Mouse (Mus musculus) activated CD4-positive, CD25-positive, alpha-beta regulatory T cell (primary cell): ENCODE data around the gene Nup210l. TPM values are rescaled to one million over a fixed set of nuclear protein-coding genes. Genes with fewer than 3 reads are reported as not detected.

Experiments
- polyA plus RNA-seq, 2 experiments: library from polyadenylated mRNA; unstranded; fragments of 100-300 nt; shearing (Covaris generic); gene quantifications; one replicate each; pipeline ENCODE4 v1.2.1; 2017

Nup210l gene
- under 1 TPM; 0.23 to 0.26 TPM for polyA plus RNA-seq

DNA sequence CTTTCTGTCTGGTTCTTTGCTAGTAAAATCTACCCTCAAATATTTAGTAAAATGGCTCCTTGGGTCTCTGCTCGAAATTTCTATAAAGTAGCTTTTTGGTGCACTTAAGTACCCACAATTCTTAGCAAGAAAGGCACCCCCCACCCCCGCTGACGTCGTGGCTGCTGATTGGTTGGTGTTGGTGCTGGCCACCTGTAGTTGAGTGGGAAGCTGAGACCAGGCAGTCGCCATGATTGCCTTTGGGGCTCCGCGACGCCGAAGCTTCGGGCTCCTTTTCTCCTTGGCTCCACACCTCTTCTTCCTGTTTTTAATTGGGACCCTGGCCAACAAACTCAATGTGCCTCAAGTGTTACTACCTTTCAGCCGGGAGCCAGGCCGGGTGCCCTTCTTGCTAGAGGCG lies at the start of gene Nup210l:
Gene Nup210l (plus strand): TSS at position 195 of the 400 bp plus-strand sequence.

DNA sequence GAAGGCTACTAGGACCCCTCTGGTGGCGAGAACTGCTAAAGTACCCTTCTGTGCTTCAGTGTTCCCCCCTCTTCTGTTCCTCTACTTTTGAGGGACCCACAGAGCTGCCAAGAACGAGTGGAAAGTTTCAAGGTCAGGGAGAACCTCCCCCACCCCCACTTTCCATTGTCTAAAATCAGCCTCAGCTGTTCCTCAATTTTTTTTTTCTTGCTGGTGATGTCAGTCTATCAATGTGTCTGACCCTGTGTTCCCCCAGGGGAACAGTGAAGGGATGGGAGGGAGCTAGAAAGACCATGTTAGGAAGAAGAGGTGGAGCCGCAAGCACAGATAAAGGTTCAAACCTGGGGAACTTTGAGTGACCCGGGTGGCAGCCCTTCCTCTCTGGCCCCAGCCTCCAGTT lies 31.6 kb upstream of the Nup210l start, which contains the start of gene Tpm3:
Gene Tpm3 (plus strand): TSS at position 356 of the 400 bp plus-strand sequence.

DNA sequence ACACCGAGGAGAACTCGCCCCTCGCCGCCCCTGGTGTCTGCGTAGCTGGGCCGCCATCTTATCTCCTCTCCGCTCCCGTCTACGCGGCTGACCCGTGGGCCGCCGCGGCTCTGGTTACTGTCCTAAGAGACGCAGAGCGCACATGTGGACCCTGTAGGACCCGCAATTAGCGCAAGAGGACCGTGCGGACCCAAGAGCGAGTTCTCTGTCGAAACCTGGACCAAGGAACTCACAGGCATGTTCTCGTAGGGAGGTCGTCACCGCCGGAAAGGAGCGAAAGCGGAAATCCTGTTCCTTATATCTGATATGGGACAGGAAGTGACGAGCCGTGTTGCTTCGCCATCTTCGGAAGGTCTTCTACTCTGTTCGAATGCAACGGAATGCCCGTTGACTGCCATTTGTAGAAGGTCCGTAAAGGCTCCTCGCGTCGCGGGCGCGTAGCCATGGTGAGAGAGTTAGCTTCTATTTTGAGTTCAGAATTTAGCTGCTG lies 109.5 kb downstream of the Nup210l start, which contains the start of the genes Rps27 and Rab13:
Gene Rps27 (minus strand): TSS at position 275 of the 490 bp plus-strand sequence.
Gene Rab13 (plus strand): TSS at position 319 of the 490 bp plus-strand sequence.

DNA sequence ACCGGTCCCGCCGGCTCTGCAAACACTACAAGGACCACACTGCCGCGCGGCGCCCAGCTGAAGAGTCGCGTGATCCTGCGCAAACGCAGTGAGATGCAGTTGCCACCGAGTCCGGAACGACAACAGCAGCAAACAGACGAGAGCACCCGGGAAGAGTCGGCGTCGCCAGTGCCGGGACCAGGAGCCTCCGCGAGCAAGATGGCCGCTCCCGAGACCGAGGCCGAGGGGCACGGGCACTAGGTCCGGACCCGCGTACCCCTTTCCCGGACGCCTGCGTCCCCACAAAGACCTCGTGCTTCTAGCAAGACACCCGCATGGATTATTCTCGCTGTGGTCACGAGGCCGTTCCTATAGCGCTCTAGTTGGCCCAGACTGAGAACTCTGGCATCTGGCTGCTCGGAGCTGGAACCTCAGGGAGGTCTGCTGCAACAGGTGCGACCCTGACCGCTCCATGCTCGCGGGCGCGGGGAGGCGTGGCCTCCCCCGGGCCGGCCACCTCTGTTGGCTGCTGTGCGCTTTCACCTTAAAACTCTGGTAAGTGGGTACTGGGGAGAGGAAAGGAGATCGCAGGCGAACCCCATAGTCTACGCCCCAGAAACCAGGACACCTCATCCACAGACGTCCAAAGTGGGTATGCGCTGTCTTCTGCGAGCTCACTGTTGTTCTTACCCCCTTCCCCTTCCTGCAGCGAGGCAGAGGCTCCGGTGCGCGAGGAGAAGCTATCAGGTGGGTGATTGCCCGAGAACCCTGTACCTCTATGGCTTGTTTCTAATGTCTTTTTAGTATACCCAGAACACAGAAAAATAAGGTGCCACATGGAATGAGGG lies 127.8 kb downstream of the Nup210l start, which contains the start of gene Jtb:
Gene Jtb (plus strand): TSS at position 91 of the 827 bp plus-strand sequence.

DNA sequence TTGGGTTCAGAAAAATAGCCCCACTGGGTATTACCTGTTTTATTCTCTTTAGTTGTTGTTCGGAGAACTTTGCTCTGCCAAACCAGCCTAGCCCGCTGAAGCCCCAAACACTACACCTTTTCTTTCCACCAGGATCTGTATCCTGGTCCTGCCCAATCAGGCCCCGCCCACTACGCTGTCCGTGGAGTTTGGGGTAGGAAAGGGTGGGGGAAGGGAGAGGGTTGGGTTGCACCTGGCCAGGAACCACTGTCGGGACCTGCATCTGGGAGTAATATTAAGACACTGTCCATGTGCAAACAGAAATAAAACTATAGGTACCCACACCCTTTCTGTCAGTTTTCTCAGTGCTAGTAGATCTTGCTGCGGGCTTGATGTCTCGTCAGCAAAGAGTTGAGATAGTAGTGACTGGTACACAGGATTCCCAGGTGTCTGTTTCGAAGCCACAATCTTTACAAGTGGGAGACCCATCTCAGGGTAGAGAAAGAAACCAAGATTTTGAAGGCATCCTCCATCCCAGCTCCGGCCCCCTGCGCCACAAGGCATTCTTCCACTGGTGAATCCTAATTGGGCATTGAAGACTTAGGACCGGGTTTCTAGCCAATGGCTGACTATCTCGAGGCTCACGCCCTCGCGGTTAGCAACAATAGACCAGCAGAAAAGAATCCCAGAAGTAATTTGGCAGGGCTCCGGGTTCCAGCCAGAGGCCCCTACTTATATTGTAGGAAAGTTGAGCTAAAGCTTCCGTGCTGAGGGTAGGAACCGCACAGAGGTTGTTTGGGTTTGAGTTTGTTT lies 139.2 kb downstream of the Nup210l start, which contains the start of gene Creb3l4:
Gene Creb3l4 (minus strand): TSS at position 529 of the 792 bp plus-strand sequence.

DNA sequence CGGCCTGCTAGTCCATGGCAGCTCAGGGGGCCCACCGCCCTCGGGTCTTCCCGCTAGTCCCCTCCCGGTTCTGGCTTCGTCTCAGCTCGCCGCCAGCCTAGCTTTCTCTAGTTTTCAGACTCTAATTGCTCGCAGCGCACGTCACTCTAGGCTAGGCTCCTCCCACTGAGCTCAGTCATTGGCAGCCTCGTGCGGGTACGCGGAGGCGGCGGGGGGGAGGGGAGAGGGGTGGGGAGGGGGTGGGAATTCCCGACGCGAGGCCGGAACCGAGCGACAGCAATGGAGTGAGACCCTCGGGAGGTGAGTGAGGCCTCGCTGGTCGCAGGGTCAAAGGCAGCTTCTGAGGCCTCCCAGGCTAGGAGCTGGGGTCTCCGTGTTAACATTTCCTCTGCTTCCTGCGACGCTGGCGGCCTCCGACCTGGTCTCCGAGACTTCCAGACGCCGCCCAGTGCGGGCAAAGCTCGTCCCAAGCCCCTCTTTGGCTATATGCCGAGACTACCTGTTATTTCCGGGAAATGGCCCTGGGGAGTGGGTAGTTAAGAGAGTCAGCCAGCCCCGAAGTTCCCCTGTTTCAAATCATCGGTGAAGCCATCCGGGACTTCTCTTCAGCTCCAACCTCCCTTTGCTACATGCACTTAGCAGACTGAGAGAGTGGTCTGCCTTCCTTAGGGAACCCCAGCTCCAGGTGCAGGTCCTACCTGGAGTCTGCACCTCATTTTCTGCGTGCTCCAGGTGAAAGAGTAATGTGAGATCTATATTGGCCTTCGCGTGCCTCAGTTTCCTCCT lies 144.2 kb downstream of the Nup210l start, which contains the start of gene Slc39a1:
Gene Slc39a1 (plus strand): TSS at position 213 of the 786 bp plus-strand sequence.

DNA sequence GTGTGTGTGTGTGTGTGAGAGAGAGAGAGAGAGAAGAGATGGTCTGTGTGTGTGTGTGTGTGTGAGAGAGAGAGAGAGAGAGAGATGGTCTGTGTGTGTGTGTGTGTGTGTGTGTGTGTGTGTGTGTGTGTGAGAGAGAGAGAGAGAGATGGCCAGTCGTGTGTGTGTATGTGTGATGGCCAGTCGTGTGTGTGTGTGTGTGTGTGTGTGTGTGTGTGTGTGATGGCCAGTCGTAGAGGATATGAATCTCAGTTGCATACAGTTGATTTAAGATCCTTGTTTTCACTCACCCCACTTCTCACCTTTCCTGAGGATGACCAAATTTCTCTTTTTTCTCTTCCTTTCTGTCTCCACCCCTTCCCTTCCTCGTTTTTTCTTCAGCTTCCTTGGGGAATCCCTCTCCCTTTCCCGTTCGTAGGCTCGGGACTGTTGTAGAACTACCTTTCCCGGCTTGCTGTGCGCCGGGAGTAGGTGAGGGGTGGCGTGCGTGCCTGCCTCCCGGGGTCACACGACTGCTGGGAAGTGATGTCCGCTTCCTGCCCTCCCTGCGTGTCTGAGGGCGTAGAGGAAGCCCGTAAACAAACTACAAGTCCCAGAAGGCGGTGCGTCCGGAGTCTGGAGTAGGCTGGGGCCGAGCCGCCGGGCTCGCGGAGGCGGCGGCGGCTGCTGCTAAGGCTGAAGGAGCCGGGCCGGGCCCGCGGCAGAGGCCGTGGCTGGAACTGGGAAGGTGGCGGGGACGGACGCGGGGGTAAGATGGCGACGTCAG lies 149.9 kb downstream of the Nup210l start, which contains the start of gene Crtc2:
Gene Crtc2 (plus strand): TSS at position 511 of the 766 bp plus-strand sequence.

Other genes starting within 250 kb of the Nup210l start
- gene Il6ra, start 190.9 kb upstream of the Nup210l start, polyA plus RNA-seq: 10 to 100 TPM; 65.1 to 73.1 TPM
- 100 to 1,000 TPM in 1 of 2 experiments, 10 to 100 TPM in 1; 70.8 to 115 TPM for gene Atp8b2, start 140.6 kb upstream of the Nup210l start, polyA plus RNA-seq
- 10 to 100 TPM; 77.1 to 81.7 TPM for gene Hax1, start 105.4 kb upstream of the Nup210l start, polyA plus RNA-seq
- gene 4933434E20Rik, start 52.5 kb upstream of the Nup210l start, polyA plus RNA-seq: 100 to 1,000 TPM; 124 to 127 TPM
- 100 to 1,000 TPM; 164 to 179 TPM for gene Ubap2l, start 51.5 kb upstream of the Nup210l start, polyA plus RNA-seq
- gene Tpm3, start 31.5 kb upstream of the Nup210l start, polyA plus RNA-seq: 100 to 1,000 TPM; 969 to 974 TPM
- gene Rps27, start 109.5 kb downstream of the Nup210l start, polyA plus RNA-seq: 1,000 to 10,000 TPM; 1,234 to 2,547 TPM
- gene Rab13, start 109.6 kb downstream of the Nup210l start, polyA plus RNA-seq: under 1 TPM in 1 of 2 experiments, not detected in 1; 0.28 TPM
- 100 to 1,000 TPM; 132 to 181 TPM for gene Jtb, start 127.5 kb downstream of the Nup210l start, polyA plus RNA-seq
- not detected for gene Creb3l4, start 139.4 kb downstream of the Nup210l start, polyA plus RNA-seq
- 1 to 10 TPM; 3.1 to 3.9 TPM for gene Slc39a1, start 144.0 kb downstream of the Nup210l start, polyA plus RNA-seq
- gene Crtc2, start 150.0 kb downstream of the Nup210l start, polyA plus RNA-seq: 10 to 100 TPM; 84.5 to 85.4 TPM
- gene Dennd4b, start 161.1 kb downstream of the Nup210l start, polyA plus RNA-seq: 10 to 100 TPM; 22.4 to 43.4 TPM
- gene Gatad2b, start 189.0 kb downstream of the Nup210l start, polyA plus RNA-seq: 10 to 100 TPM in 1 of 2 experiments, 1 to 10 TPM in 1; 9.1 to 13.3 TPM